In the genomic region with DNA sequence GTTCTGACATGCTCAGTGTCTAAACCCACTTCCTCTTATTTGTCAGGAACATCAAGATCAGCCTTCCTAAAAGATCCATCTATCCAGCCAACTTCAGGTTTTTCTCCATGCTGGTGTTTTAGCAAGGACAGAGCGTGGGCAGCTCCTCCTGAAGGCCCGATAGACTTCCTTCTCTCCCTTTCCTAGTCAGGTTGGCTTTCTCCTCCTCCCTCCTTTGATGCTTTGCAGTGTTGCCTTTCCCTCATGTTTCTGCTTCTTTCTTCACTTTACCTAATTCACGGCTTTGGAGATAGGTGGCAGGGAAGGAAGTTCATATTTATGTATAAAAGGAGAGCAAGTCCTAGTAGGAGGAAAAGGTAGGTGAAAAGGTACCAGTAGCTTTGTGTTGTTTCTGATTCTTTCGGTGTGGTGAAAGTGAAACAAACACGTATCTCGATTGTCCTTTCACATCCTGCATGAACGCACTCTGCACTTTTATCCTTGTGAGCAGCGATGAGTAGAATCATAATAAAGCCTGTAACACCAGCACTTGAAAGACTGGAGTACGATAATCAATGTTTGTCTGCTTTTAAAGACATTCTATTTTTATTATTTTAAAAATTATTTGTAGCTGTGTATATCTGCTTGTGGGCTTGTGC, we compare ENCODE assay signal across 30 mouse cellular contexts. TPM values are rescaled to one million over a fixed set of nuclear protein-coding genes. Genes with fewer than 3 reads are reported as not detected.
DNase-seq lines count a peak whose midpoint lies in the region; ATAC-seq lines count a peak whose summit lies in the region.
"Had no signal": no experiment of that assay in that cellular context is flagged by ENCODE, and none has a peak within 500 bp of the region (broad histone marks: within the 10 kb centered on the region; RNA-seq: fewer than 3 reads in every experiment).

No protein-coding gene starts in this region.

- ATAC-seq in CD4-positive, CD25-positive, alpha-beta regulatory T cell, adult 4 months = peak; percentile 75
- ATAC-seq: forebrain, embryonic 15.5 days; intestine, embryonic 16.5 days had no signal

- peak; percentile 78 for DNase-seq in A20 (ENCODE audit: low read depth, low spot score)
- DNase-seq in induced T-regulatory cell, adult 2 months (ENCODE audit: low read depth) = peak; percentile 56
- no peak for DNase-seq in adrenal gland, postnatal 10 days
- DNase-seq in frontal cortex, postnatal 25 days (ENCODE audit: low spot score in 2 of 2) = no peak
- no peak for DNase-seq in adrenal gland, adult (ENCODE audit: inconsistent age in 2 of 2, low spot score in 1 of 2)
- DNase-seq: adrenal gland, postnatal 14 days; B cell, adult 2 months; cerebellum, adult 11 months; cerebellum, adult 2 months; cerebellum, adult 9-11 months; cerebellum, postnatal 25 days; gastrocnemius, adult 2 months; gastrocnemius, postnatal 14 days; heart, adult 11 months; kidney, adult 18-20 months had no signal

RNA-seq across cellular contexts. Expression of gene Gm42517, which starts 18.1 kb away (rescaled TPM):
- polyA plus RNA-seq in CD4-positive, CD25-positive, alpha-beta regulatory T cell, adult 4 months (2017; shearing (Covaris generic)) = not detected
- total RNA-seq in adrenal gland, postnatal 10 days (2021) = under 1 TPM; 0.45 to 0.82 TPM
- total RNA-seq: hematopoietic stem cell, adult 5-6 weeks; MEL had no signal
- polyA plus RNA-seq: forebrain, embryonic 12.5 days; heart, postnatal 0 days had no signal

RNA-seq across cellular contexts. Expression of gene Pigg, which starts 37.2 kb away (rescaled TPM):
- polyA plus RNA-seq in CD4-positive, CD25-positive, alpha-beta regulatory T cell, adult 4 months (2017; shearing (Covaris generic)) = 1 to 10 TPM; 2.7 to 5.7 TPM
- total RNA-seq in adrenal gland, postnatal 10 days (2021) = 1 to 10 TPM; 7.8 to 9.5 TPM

RNA-seq across cellular contexts. Expression of gene Pde6b, which starts 38.6 kb away (rescaled TPM):
- 1 to 10 TPM; 1.5 to 1.8 TPM for polyA plus RNA-seq in CD4-positive, CD25-positive, alpha-beta regulatory T cell, adult 4 months (2017; shearing (Covaris generic))
- not detected for total RNA-seq in adrenal gland, postnatal 10 days (2021)
- total RNA-seq: adrenal gland, adult 18-20 months; adrenal gland, postnatal 14 days; adrenal gland, postnatal 4 days; common myeloid progenitor, adult 5-6 weeks; gastrocnemius, adult 2 months; gastrocnemius, postnatal 14 days; gastrocnemius, postnatal 4 days; heart, adult 8-10 months; heart, postnatal 25 days had no signal
- polyA plus RNA-seq: erythroblast, embryonic 14.5 days; forebrain, embryonic 12.5 days; forebrain, embryonic 15.5 days; heart, embryonic 14.5 days had no signal

Comparison
In these comparisons a context has a peak if more than half of its experiments do, and no peak if none do; other contexts are left out.
1. DNase-seq: peak in A20 (single experiment) and induced T-regulatory cell, adult 2 months (single experiment); none in adrenal gland, postnatal 10 days (single experiment), frontal cortex, postnatal 25 days (0 of 2) and adrenal gland, adult (0 of 2).